8 mouse cellular contexts compared by ENCODE assay signal in genomic region chr7:12422245-12422849, GRCm38 (mm10). TPM values are rescaled to one million over a fixed set of nuclear protein-coding genes. Genes with fewer than 3 reads are reported as not detected.
DNase-seq lines count a peak whose midpoint lies in the region; ATAC-seq lines count a peak whose summit lies in the region.

TSS of gene Zfp551 (minus strand) at chr7:12422751.

- 0 out of 2 replicates have a peak, but pooled peaks cover 4% of the 10 kb centered on the region for H3K4me1 ChIP-seq in embryonic facial prominence, embryonic 14.5 days (ENCODE audit: control insufficient read depth, insufficient read depth, low read length)
- H3K4me1 ChIP-seq in limb, embryonic 13.5 days = peaks cover 10% of the 10 kb centered on the region
- H3K4me1 ChIP-seq in midbrain, embryonic 15.5 days = peaks cover 13% of the 10 kb centered on the region

- WGBS in embryonic facial prominence, embryonic 14.5 days = under 1% methylated on average over 22 of the region's 27 CpGs
- WGBS in limb, embryonic 13.5 days = under 1% methylated on average over 27 of the region's 27 CpGs
- WGBS in midbrain, embryonic 15.5 days = 1% methylated on average over 27 of the region's 27 CpGs

- H3K36me3 ChIP-seq in embryonic facial prominence, embryonic 14.5 days (ENCODE audit: control insufficient read depth, insufficient read depth, low read length) = peaks cover 7% of the 10 kb centered on the region; the same call in 1 of the 2 replicates
- peaks cover 30% of the 10 kb centered on the region for H3K36me3 ChIP-seq in limb, embryonic 13.5 days
- H3K36me3 ChIP-seq in midbrain, embryonic 15.5 days (replicated peaks) = peaks cover 14% of the 10 kb centered on the region; the same call in 1 of the 2 replicates

- no peaks in the 10 kb centered on the region for H3K9me3 ChIP-seq in embryonic facial prominence, embryonic 14.5 days (ENCODE audit: control insufficient read depth, low read length)
- no peaks in the 10 kb centered on the region for H3K9me3 ChIP-seq in limb, embryonic 13.5 days
- no peaks in the 10 kb centered on the region for H3K9me3 ChIP-seq in midbrain, embryonic 15.5 days

- DNase-seq in 3T3-L1 (ENCODE audit: low read depth, low spot score) = peak; percentile 59
- peak; percentile 11 to 42 for DNase-seq in adrenal gland, postnatal 4 days (ENCODE audit: low spot score in 2 of 2)
- DNase-seq in embryonic facial prominence, embryonic 14.5 days (ENCODE audit: low spot score) = peak; percentile 74
- peak; percentile 35 for DNase-seq in heart, adult 9 months (ENCODE audit: low spot score in 2 of 2)
- DNase-seq in kidney, adult 9 months = peak; percentile 67
- peak; percentile 13 to 53 for DNase-seq in spleen, postnatal 10 days (ENCODE audit: low spot score in 2 of 2)

- peak; percentile 96 for ATAC-seq in embryonic facial prominence, embryonic 14.5 days (ENCODE audit: low read depth)
- ATAC-seq in limb, embryonic 13.5 days (ENCODE audit: low FRiP score, low read depth) = peak; percentile 93
- ATAC-seq in midbrain, embryonic 15.5 days (replicated peaks) = peak; percentile 93

- no peak within 1 kb of the TSS; the same call in 1 of the 2 replicates for H3K27ac ChIP-seq in embryonic facial prominence, embryonic 14.5 days (replicated peaks; ENCODE audit: low read depth, low read length)
- H3K27ac ChIP-seq in limb, embryonic 13.5 days = peak within 1 kb of the TSS; percentile 61; the same call in 1 of the 2 replicates
- peak within 1 kb of the TSS; percentile 63 for H3K27ac ChIP-seq in midbrain, embryonic 15.5 days

- H3K4me2 ChIP-seq in embryonic facial prominence, embryonic 14.5 days (ENCODE audit: low read depth, low read length) = peak within 1 kb of the TSS; percentile 77
- peak within 1 kb of the TSS; percentile 76 for H3K4me2 ChIP-seq in limb, embryonic 13.5 days (replicated peaks)
- peak within 1 kb of the TSS; percentile 58 for H3K4me2 ChIP-seq in midbrain, embryonic 15.5 days

- H3K4me3 ChIP-seq in embryonic facial prominence, embryonic 14.5 days (ENCODE audit: low read depth, low read length) = peak within 1 kb of the TSS; percentile 65
- peak within 1 kb of the TSS; percentile 60 for H3K4me3 ChIP-seq in limb, embryonic 13.5 days
- peak within 1 kb of the TSS; percentile 60 for H3K4me3 ChIP-seq in midbrain, embryonic 15.5 days

- H3K9ac ChIP-seq in embryonic facial prominence, embryonic 14.5 days (ENCODE audit: low read depth, low read length) = peak within 1 kb of the TSS; percentile 91
- peak within 1 kb of the TSS; percentile 77 for H3K9ac ChIP-seq in limb, embryonic 13.5 days
- H3K9ac ChIP-seq in midbrain, embryonic 15.5 days = peak within 1 kb of the TSS; percentile 73

- H3K27me3 ChIP-seq in embryonic facial prominence, embryonic 14.5 days (replicated peaks; ENCODE audit: control insufficient read depth, insufficient read depth, low read length) = no peaks in the 10 kb centered on the region
- no peaks in the 10 kb centered on the region for H3K27me3 ChIP-seq in limb, embryonic 13.5 days
- no peaks in the 10 kb centered on the region for H3K27me3 ChIP-seq in midbrain, embryonic 15.5 days (replicated peaks)

RNA-seq across cellular contexts. Expression of gene Zfp551, which starts in this region (rescaled TPM):
- total RNA-seq in adrenal gland, postnatal 4 days (2021) = 1 to 10 TPM; 9.5 to 9.6 TPM
- 4.2 and 5.1 TPM in 2 replicates for polyA plus RNA-seq in embryonic facial prominence, embryonic 14.5 days (2014; fragmentation: Nextera tagmentation; extraction: Ambion mirVana)
- polyA plus RNA-seq in limb, embryonic 13.5 days (2015; fragmentation: Nextera tagmentation; extraction: Ambion mirVana) = 5.5 and 6.3 TPM in 2 replicates
- 11.8 and 12.3 TPM in 2 replicates for polyA plus RNA-seq in midbrain, embryonic 15.5 days (2015; fragmentation: Nextera tagmentation; extraction: Ambion mirVana)
